Mouse (Mus musculus) c-Kit-negative CD71-positive TER-119-positive erythroid progenitor cells, embryonic 14.5 days (primary cell): ENCODE results near the gene Dpf3.

ENCODE experiments used
- DNase-seq: peaks from one replicate; pipeline ENCODE4 v3.0.0-alpha.2; 2013; ENCODE audit warnings: low read depth, low spot score

The Dpf3 gene

GRCm38 (mm10) chr12:83487476-83487991 is at the start of gene Dpf3:
TSS of gene Dpf3 (minus strand) at chr12:83487716.
- peak; percentile 93 for DNase-seq

DNA sequence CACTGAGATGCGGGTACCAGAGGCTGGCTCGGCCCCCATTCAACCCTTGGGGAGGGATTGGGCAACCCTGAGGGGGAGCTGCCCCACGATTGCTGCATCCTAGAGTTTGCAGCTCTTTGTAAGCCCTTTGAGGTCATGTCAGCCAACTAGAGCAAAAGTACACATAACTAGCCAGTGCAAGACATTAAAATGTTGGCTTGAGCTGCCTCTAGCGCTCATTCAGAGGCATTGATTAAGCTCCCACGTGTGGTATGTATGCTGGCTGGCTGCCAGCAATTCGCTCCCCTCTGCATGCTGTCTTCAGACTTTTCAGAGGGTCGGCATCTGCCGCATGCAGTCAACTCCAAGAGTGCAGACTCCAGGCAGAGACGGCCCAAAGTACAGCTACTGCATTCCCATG is 48.5 kb upstream of the Dpf3 start:
- no peak for DNase-seq

- DNase-seq: no peak
Observed at GRCm38 (mm10) chr12:83535428-83535827, 47.9 kb upstream of the Dpf3 start.

GRCm38 (mm10) chr12:83534190-83534589 is 46.7 kb upstream of the Dpf3 start:
- no peak for DNase-seq

DNA sequence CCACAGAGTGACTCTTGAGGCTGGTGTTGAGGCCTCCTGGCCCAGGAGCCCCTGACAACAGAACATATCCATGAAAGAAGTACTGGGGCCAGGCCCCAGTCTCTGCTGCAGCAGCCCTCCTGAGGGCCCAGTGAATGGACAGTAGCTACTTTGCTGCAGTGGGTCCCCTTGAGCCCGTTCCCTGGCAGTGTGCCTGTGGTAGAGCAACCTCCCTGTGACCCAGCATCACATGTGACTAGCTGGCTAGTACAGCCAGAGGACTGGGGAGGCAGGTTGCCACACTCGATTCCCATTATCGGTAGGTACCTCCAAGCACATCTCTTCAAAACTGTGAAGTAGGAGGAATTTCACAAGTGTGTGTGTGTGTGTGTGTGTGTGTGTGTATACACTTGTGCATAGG is 45.5 kb upstream of the Dpf3 start:
- DNase-seq: no peak

DNA sequence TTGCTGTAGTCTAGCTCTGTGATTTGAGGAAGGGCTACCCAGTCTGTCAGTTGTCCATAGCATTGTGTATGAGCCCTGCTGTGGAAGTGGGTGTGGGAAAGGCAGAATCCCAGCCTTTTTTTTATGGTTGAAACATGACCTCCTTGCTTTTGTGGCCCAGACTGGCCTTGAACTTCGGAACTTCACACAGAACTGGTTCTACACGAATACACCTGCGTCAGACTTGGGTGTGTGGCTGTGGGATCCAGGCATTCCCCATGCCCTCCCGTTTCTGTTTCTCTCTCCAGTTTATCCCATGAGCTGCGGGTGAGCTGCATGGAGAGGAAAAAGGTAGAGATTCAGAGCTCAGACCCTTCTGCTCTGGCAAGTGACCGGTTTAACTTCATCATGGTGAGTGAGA is 44.5 kb upstream of the Dpf3 start:
- DNase-seq: no peak

- no peak for DNase-seq
Observed at GRCm38 (mm10) chr12:83528665-83529064, 41.1 kb upstream of the Dpf3 start.

DNA sequence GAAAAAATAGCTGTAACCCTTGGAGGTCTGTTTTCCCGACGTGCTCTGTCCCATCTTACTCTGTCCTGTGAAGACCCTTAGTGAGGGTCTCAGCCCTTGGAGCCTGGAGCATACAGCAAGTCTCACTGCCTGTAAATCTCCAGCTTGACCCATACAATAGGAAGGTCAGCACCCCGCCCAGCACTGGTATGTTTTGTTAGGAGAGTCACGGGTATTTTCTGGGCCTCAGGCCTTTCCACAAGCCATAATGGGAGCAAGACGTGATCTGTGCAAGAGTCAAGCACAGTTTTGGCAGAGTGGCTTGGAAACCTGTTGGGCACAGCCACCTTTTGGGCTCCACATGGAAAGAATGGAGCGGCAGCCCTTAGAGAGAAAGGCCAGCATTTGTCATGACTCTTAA is 40.3 kb upstream of the Dpf3 start:
- DNase-seq: no peak

- no peak for DNase-seq
Observed at GRCm38 (mm10) chr12:83525822-83526544, 38.5 kb upstream of the Dpf3 start.

- no peak for DNase-seq
Observed at GRCm38 (mm10) chr12:83524329-83524728, 36.8 kb upstream of the Dpf3 start.

- DNase-seq: no peak
Observed at GRCm38 (mm10) chr12:83523892-83524291, 36.4 kb upstream of the Dpf3 start.

DNA sequence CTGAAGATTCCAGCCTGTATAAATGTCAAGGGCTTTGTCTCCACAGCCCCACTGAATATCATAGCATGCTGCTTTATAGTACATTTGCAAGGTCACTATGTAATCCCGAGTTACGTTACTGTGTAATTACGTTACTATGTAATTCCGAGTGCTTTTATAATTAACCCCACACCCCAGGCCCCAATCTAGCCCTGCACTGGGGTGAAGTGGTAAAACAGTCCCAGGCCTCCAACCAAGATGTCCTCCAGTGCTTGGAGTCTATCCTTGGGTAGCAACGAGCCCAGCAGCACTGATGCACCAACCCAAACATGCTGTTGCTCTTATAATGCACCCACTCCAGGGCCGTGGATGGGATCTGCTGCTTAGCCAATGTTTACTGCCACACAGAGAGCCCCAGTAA is 35.5 kb upstream of the Dpf3 start:
- DNase-seq: no peak

GRCm38 (mm10) chr12:83521083-83521482 is 33.6 kb upstream of the Dpf3 start:
- no peak for DNase-seq

DNA sequence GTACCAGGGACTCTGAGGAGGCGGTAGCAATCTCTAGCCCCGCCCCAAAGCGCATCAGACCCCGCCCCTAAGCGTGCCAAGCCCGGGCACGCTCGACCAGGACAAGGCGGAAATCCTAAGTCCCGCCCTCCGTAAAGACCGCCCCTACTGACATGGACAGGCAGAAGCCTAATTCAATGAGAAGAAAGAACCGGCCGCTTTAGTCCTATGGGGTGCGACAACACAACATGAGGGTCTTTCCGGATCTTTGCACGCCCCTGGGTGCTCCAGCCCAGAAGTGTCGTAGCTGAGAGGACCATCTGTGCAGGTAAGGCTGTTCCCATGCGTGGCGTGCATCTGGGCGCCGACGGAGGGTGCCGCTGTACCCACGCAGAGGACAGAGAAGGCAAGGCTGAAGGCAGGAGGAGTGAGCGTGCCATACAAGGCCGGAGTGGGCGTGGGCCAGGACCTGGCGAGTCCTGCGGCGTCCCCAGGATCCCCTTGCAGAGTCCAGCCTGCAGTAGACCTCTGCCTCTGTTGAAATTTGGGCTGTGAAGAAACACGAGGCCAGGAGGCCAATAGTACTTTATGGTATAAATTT is 32.9 kb upstream of the Dpf3 start, which contains the start of gene Dcaf4:
Gene Dcaf4 (plus strand): TSS at position 156 of the 580 bp plus-strand sequence.
- DNase-seq: peak; percentile 91

- no peak for DNase-seq
Observed at GRCm38 (mm10) chr12:83517580-83517979, 30.1 kb upstream of the Dpf3 start.

DNA sequence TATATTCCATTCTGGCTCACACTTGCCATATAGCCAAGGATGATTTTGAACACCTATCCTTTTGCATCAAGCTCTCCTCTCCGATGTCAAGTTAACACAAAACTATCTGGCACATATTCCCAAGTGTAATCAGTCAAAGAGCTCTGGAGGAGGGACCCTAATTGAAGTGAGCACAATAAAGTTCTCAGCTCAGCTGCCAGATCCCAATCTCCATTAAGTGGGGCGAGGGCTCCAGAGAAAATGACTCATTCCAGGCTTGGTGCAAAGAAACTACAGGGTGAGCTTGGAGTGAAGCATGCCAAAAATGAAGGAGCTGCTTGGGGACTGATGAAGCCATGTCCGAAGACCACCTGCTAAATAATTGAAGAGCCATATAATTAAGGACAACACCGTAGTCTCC is 26.7 kb upstream of the Dpf3 start:
- no peak for DNase-seq

DNA sequence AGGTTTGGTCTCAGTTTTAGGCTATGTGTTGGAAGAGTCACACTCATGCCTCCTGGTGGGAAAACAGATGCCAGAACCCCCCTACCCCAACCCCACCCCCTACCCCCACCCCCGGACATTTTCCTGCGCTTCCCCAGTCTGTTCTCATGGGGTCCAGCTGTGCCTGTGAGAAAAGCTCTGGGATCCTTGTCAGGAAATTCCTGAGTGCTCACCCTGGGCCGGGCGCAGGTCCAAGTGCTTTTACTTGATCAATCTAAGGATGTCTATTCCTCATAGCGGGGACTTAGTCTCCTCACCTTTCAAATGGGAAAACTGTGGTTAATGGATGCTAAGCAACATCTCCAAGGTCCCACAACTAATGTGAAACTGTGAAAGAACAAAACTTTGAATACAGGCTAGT is 25.7 kb upstream of the Dpf3 start:
- DNase-seq: no peak

DNA sequence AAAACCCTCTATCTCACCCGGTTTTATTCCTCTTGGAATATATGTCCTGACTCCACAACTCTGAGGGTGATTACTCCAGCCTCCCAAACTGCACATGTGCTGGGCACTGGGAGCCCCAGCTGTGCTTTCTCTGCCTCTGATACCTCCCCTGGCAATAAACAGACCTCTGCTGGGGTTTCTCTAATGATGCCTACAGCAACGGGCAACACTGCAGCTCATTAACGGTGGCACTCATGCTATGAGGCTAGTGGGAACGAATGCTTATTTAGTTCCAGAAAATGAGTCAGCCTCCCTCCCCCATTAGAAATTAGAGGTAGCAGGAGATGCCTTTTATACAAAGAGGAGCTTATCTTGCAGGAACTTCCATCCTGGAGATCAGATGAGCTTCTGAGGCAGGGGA is 25.3 kb upstream of the Dpf3 start:
- no peak for DNase-seq

GRCm38 (mm10) chr12:83510586-83510985 is 23.1 kb upstream of the Dpf3 start:
- no peak for DNase-seq

DNA sequence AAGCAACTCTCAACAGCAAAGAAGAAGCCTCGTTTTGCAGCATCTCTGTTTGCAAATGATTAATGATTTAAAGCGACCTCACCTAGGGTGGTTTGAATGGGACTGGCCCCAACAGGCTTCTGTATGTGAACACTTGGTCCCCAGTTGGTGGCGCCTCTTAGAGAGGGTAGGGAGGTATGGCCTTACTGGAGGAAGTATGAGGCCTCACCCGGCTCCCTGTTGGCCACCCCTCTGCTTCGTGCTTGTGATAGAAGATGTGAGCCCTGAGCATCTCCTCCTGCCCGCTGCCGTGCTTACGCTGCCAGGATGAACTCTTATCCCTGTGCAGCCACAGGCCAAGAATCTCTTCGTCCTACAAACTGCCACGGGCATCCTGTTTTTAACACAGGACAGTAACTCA is 19.0 kb upstream of the Dpf3 start:
- DNase-seq: no peak

DNA sequence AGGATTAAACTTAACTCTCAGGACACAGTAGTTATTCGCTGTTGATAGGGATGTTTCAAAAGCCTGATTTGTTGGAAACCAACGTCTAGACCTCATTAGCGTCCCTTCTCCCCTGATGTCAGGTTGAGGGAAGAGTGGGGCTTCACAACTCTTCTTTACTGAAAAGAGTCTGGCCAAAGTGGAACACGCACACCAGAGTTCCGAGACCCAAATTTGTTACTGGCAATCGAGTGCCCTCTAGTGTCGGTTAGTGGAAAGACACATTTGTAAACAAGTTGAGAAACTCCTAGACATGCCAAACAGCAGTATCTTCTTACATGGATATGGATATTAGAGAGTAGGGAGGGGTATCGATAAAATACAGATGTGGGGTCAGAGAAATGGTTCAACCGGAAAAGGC is 14.7 kb upstream of the Dpf3 start:
- peak; percentile 61 for DNase-seq

DNA sequence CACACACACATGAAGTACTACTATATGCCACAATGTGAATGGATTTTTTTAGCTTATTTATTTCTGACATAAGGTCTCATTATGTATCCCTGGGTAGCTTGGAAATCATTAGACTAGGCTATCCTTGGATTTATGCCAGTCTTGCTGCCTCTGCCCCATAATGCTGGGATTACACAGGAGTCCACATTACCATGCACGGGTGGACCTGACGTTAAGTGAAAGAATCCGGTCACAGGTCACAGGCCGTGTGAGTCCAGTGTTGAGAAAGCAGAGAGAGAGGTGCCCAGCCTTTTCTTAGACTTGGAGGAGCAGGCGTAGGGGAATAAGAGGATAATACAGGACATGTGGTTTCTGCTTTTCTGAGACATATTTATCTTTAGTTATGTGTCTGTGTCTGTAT is 11.7 kb upstream of the Dpf3 start:
- no peak for DNase-seq

GRCm38 (mm10) chr12:83497959-83498358 is 10.4 kb upstream of the Dpf3 start:
- DNase-seq: no peak
